Mouse (Mus musculus): ENCODE results near the gene Gm49322.

DNA sequence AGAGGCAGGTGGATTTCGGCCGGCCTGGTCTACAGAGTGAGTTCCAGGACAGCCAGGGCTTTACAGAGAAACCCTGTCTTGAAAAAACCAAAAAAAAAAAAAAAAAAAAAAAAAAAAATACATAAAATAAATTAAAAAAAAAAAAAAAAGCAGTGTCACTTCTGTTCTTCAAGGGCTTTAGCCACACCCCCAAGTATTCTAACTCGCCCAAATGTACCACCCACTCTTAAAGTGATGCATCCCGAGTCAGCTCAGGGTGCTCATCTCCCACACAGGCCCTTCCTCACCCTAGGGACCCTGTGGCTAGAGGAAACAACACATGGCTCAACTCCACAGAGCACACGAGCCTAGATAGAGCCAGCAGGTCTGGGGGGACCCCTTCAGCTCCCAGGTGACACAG lies 22.8 kb upstream of the Gm49322 start:
- TF ChIP-seq POLR2A (IDR thresholded peaks at IDR 0.05; ENCODE audit: borderline replicate concordance, extremely low read depth, insufficient read depth, insufficient read length, poor library complexity, severe bottlenecking) (no peak), CTCF (IDR thresholded peaks at IDR 0.05; ENCODE audit: borderline replicate concordance, extremely low read depth, insufficient read depth, insufficient read length) (no peak)
